Mouse (Mus musculus) hindbrain, embryonic 10.5 days (tissue): ENCODE results near the gene Nicn1. TPM values are rescaled to one million over a fixed set of nuclear protein-coding genes. Genes with fewer than 3 reads are reported as not detected.

Source experiments
- DNase-seq: peaks from one replicate; pipeline ENCODE4 v3.0.0-alpha.2; 2017; ENCODE audit warnings: low spot score
- H3K27ac ChIP-seq: fragments of 300-500 bp; sonication (generic); 2 replicates; pipeline ENCODE4 v1.5.1; 2016; ENCODE audit warnings: mild to moderate bottlenecking, moderate library complexity
- H3K27me3 ChIP-seq: fragments of 300-500 bp; sonication (generic); 2 replicates; pipeline ENCODE4 v1.6.1; 2016; ENCODE audit warnings: mild to moderate bottlenecking; ENCODE audit not compliant: poor library complexity, insufficient read depth, severe bottlenecking
- H3K36me3 ChIP-seq: fragments of 300-500 bp; sonication (generic); 2 replicates; pipeline ENCODE4 v1.6.1; 2016; ENCODE audit warnings: mild to moderate bottlenecking, moderate library complexity
- H3K4me1 ChIP-seq: fragments of 300-500 bp; sonication (generic); replicated peaks from 2 replicates; pipeline ENCODE4 v1.6.1; 2016; ENCODE audit warnings: mild to moderate bottlenecking
- H3K4me3 ChIP-seq: fragments of 300-500 bp; sonication (generic); 2 replicates; pipeline ENCODE4 v1.5.1; 2016; ENCODE audit warnings: mild to moderate bottlenecking, moderate library complexity
- H3K9me3 ChIP-seq: fragments of 300-500 bp; sonication (generic); 2 replicates; pipeline ENCODE4 v1.6.1; 2016; ENCODE audit warnings: mild to moderate bottlenecking, moderate library complexity
- WGBS: fragments of 180-500 bp; shearing (Covaris S2); methylation state at CpG from one replicate; pipeline ENCODE4 v1.1.7; 2016; 5-methylcytosine and 5-hydroxymethylcytosine counted together
- polyA plus RNA-seq: library from polyadenylated mRNA; unstranded; fragments of >200 nt; fragmentation: Nextera tagmentation; extraction: Ambion mirVana; gene quantifications from 2 replicates; pipeline ENCODE4 v1.2.1, GENCODE M21; 2016

The Nicn1 gene
- polyA plus RNA-seq: 39.5 and 54.3 TPM in 2 replicates

DNA sequence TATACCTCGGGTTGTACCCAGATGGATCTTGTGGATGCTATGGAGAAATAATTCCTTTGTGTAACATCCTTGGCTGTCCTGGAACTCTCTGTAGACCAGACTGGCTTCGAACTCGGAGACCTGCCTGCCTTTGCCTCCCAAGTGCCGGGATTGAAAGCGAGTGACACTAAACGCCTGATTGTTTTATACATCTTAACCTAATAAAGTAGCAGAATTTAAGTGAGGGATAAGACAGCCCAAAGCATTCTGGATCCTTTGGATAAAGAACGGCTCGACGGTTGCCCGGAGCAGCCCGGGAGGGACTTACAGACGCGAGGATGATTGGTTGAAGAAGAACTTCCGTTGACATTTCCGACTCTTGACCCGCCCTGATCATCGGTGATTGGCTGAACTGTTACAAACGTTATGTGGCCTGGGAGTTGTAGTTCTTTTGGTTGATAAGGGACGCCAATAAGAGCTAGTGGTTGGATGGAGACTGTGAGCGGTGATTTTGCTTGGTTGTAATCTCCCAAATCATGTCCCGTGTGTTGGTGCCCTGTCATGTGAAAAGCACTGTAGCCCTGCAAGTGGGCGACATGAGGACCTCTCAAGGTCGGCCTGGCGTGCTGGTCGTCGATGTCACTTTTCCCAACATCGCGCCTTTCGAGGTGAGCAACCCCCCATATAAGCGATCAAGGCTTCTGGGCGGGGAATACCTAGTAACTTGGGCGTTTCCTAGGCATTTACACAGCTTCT lies at the start of gene Nicn1:
Gene Nicn1, plus strand, starts transcription at position 414 of the 735 bp plus-strand sequence.
- Histone ChIP-seq H3K4me1 (peaks cover 15% of the 10 kb centered on the region), H3K9me3 (no peaks in the 10 kb centered on the region), H3K27ac (peak within 1 kb of the TSS; percentile 91), H3K36me3 (peaks cover 15% of the 10 kb centered on the region), H3K4me3 (peak within 1 kb of the TSS; percentile 60), H3K27me3 (no peaks in the 10 kb centered on the region)
- under 1% methylated on average over 32 of the region's 32 CpGs for WGBS
- DNase-seq: peak; percentile 89

- DNase-seq: no peak
- no peaks in the 10 kb centered on the region for H3K9me3 ChIP-seq
- H3K36me3 ChIP-seq: peaks cover 70% of the 10 kb centered on the region
- 94% methylated on average over 3 of the region's 3 CpGs for WGBS
- no peak overlapping the region for H3K4me3 ChIP-seq
- H3K27ac ChIP-seq: no peak overlapping the region
- H3K4me1 ChIP-seq: peaks cover 18% of the 10 kb centered on the region
- H3K27me3 ChIP-seq: no peaks in the 10 kb centered on the region
These were observed 45.7 kb upstream of the Nicn1 start for GRCm38 (mm10) chr9:108244540-108244939.

DNA sequence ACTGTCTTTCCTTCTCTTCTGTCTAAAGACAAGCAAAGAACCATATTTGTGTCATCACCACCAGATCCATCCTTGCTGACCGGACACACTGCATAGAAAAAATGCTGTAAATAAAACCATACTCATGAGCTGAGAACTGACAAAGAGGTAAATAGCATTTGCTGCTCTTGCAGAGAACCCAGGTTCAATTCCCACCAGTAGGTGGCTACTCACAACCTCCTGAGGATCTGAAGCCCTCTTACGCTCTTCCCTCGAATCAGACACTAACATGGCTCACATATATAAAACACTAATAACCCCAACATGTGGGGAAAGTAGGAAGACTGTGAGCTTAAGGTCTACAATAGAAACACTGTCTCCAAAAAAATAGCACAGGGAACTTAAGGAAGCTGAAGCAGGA lies 45.2 kb upstream of the Nicn1 start:
- Histone ChIP-seq H3K9me3 (no peaks in the 10 kb centered on the region), H3K36me3 (peaks cover 69% of the 10 kb centered on the region), H3K4me1 (peaks cover 18% of the 10 kb centered on the region), H3K27me3 (no peaks in the 10 kb centered on the region), H3K27ac (no peak overlapping the region), H3K4me3 (no peak overlapping the region)
- DNase-seq: no peak
- 84% methylated on average over 3 of the region's 3 CpGs for WGBS

GRCm38 (mm10) chr9:108248957-108249356 lies 41.3 kb upstream of the Nicn1 start:
- H3K4me3 ChIP-seq: no peak overlapping the region
- no peaks in the 10 kb centered on the region for H3K27me3 ChIP-seq
- peaks cover 6% of the 10 kb centered on the region; the same call in 1 of the 2 replicates for H3K4me1 ChIP-seq
- no peak overlapping the region for H3K27ac ChIP-seq
- 45% methylated on average over 5 of the region's 5 CpGs for WGBS
- peaks cover 82% of the 10 kb centered on the region for H3K36me3 ChIP-seq
- H3K9me3 ChIP-seq: no peaks in the 10 kb centered on the region
- peak; percentile 6 for DNase-seq

- WGBS: 92% methylated on average over 6 of the region's 6 CpGs
- no peak for DNase-seq
- Histone ChIP-seq H3K4me1 (peaks cover 6% of the 10 kb centered on the region; the same call in 1 of the 2 replicates), H3K27ac (no peak overlapping the region), H3K27me3 (no peaks in the 10 kb centered on the region), H3K36me3 (peaks cover 53% of the 10 kb centered on the region), H3K4me3 (no peak overlapping the region), H3K9me3 (no peaks in the 10 kb centered on the region)
These were observed 38.4 kb upstream of the Nicn1 start for GRCm38 (mm10) chr9:108251877-108252276.

DNA sequence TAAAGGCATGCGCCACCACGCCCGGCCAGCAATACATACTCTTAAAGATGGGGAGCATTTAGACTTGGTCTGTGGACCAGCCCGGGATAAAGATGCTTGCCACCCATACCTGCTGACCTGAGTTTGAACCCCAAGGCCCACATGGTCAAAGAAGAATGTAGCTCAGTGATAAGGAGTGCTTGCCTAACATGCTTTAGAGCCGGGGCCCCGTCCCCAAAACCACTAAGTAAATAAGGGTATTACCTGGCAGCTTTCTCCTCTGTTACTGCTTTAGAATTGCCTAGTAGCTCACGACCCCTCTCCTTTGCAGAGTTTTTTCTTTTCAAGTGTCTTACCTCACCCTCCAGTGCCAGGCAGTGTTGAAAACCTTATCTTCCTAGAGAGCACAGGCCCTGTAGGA lies 37.5 kb upstream of the Nicn1 start:
- no peaks in the 10 kb centered on the region for H3K27me3 ChIP-seq
- WGBS: 94% methylated on average over 7 of the region's 7 CpGs
- H3K27ac ChIP-seq: no peak overlapping the region
- H3K4me3 ChIP-seq: no peak overlapping the region
- peaks cover 48% of the 10 kb centered on the region for H3K36me3 ChIP-seq
- H3K9me3 ChIP-seq: no peaks in the 10 kb centered on the region
- no peak for DNase-seq
- peaks cover 6% of the 10 kb centered on the region; the same call in 1 of the 2 replicates for H3K4me1 ChIP-seq

GRCm38 (mm10) chr9:108260526-108260925 lies 29.7 kb upstream of the Nicn1 start:
- DNase-seq: no peak
- Histone ChIP-seq H3K27ac (no peak overlapping the region), H3K36me3 (peaks cover 14% of the 10 kb centered on the region), H3K9me3 (no peaks in the 10 kb centered on the region), H3K4me3 (no peak overlapping the region), H3K27me3 (no peaks in the 10 kb centered on the region), H3K4me1 (peaks cover 38% of the 10 kb centered on the region)
- 88% methylated on average over 4 of the region's 4 CpGs for WGBS

GRCm38 (mm10) chr9:108261865-108262264 lies 28.4 kb upstream of the Nicn1 start:
- Histone ChIP-seq H3K36me3 (peaks cover 14% of the 10 kb centered on the region), H3K27ac (no peak overlapping the region), H3K4me3 (peak overlapping the region; percentile 90), H3K4me1 (peaks cover 38% of the 10 kb centered on the region), H3K9me3 (no peaks in the 10 kb centered on the region), H3K27me3 (no peaks in the 10 kb centered on the region)
- DNase-seq: no peak
- 80% methylated on average over 7 of the region's 7 CpGs for WGBS

- Histone ChIP-seq H3K9me3 (no peaks in the 10 kb centered on the region), H3K4me1 (peaks cover 38% of the 10 kb centered on the region), H3K4me3 (peak overlapping the region; percentile 90), H3K36me3 (peaks cover 13% of the 10 kb centered on the region), H3K27ac (peak overlapping the region; percentile 96), H3K27me3 (no peaks in the 10 kb centered on the region)
- no peak for DNase-seq
- 50% methylated on average over 11 of the region's 11 CpGs for WGBS
These were observed 27.7 kb upstream of the Nicn1 start for GRCm38 (mm10) chr9:108262494-108263049.

DNA sequence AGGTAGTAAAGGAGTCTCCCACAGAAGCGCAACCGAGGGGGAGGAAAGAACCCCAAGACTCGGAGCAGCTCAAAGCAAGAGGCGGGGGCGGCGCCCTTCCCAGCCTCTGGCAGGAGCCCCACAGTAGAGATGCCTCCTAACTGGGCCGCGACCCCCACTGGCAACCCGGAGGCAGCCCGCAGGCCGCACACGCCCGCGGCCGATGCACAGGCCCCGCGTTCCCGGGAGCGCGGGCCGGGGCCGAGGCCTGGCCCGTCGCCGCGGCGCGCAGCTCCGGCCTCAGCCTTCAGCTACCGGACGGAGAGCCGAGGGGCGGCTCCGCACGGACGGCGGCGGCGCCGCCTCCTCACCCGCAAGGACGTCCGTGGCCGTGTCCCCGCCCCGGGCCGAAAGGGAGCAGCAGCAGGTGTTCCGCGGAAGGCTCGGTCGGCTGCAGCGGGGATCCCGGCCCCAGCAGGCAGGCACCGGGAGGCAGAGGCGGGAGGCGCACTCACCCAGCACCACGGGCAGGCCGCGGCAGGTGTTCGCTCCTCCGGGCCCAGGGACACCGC lies 27.0 kb upstream of the Nicn1 start:
- peak overlapping the region; percentile 96 for H3K27ac ChIP-seq
- H3K27me3 ChIP-seq: no peaks in the 10 kb centered on the region
- under 1% methylated on average over 62 of the region's 62 CpGs for WGBS
- no peak for DNase-seq
- peaks cover 38% of the 10 kb centered on the region for H3K4me1 ChIP-seq
- peak overlapping the region; percentile 90 for H3K4me3 ChIP-seq
- no peaks in the 10 kb centered on the region for H3K9me3 ChIP-seq
- H3K36me3 ChIP-seq: peaks cover 7% of the 10 kb centered on the region; the same call in 1 of the 2 replicates

- Histone ChIP-seq H3K27me3 (no peaks in the 10 kb centered on the region), H3K36me3 (peaks cover 6% of the 10 kb centered on the region; the same call in 1 of the 2 replicates), H3K4me1 (peaks cover 38% of the 10 kb centered on the region), H3K4me3 (peak within 1 kb of the TSS; percentile 90), H3K27ac (peak within 1 kb of the TSS; percentile 96), H3K9me3 (no peaks in the 10 kb centered on the region)
- peak; percentile 100 for DNase-seq
- under 1% methylated on average over 71 of the region's 71 CpGs for WGBS
These were observed 26.5 kb upstream of the Nicn1 start, which contains the start of gene Dag1 for GRCm38 (mm10) chr9:108263690-108264190. Gene Dag1, minus strand, starts transcription at chr9:108263958.

GRCm38 (mm10) chr9:108264191-108264921 lies 25.9 kb upstream of the Nicn1 start:
- Histone ChIP-seq H3K9me3 (no peaks in the 10 kb centered on the region), H3K4me3 (peak overlapping the region; percentile 90), H3K27me3 (no peaks in the 10 kb centered on the region), H3K27ac (peak overlapping the region; percentile 96), H3K36me3 (peaks cover 6% of the 10 kb centered on the region; the same call in 1 of the 2 replicates), H3K4me1 (peaks cover 38% of the 10 kb centered on the region)
- 17% methylated on average over 10 of the region's 10 CpGs for WGBS
- DNase-seq: no peak
